Mouse (Mus musculus) stomach, embryonic 14.5 days (tissue): ENCODE data around the gene Det1. TPM values are rescaled to one million over a fixed set of nuclear protein-coding genes. Genes with fewer than 3 reads are reported as not detected.

Experiments used
- ATAC-seq: fragments of 200-750 bp; cut with Nextera tagmentation; 2 replicates; pipeline ENCODE4 v1.8.0; 2017; ENCODE audit warnings: low read depth, moderate TSS enrichment; ENCODE audit not compliant: insufficient number of reproducible peaks, insufficient read depth, low FRiP score
- H3K27ac ChIP-seq: fragments of 300-500 bp; sonication (generic); 2 replicates; pipeline ENCODE4 v1.5.1; 2014; ENCODE audit warnings: mild to moderate bottlenecking, low read length, moderate library complexity, mixed read lengths
- H3K27me3 ChIP-seq: fragments of 300-500 bp; sonication (generic); 2 replicates; pipeline ENCODE4 v1.6.1; 2014; ENCODE audit warnings: low read length, control low read depth, mixed read lengths; ENCODE audit not compliant: control insufficient read depth, insufficient read depth
- H3K36me3 ChIP-seq: fragments of 300-500 bp; sonication (generic); 2 replicates; pipeline ENCODE4 v1.6.1; 2014; ENCODE audit warnings: mild to moderate bottlenecking, control low read depth, low read length, moderate library complexity, mixed read lengths; ENCODE audit not compliant: control insufficient read depth, insufficient read depth
- H3K4me1 ChIP-seq: fragments of 300-500 bp; sonication (generic); 2 replicates; pipeline ENCODE4 v1.6.1; 2014; ENCODE audit warnings: low read length, control low read depth, mixed read lengths; ENCODE audit not compliant: control insufficient read depth, insufficient read depth
- H3K4me2 ChIP-seq: fragments of 300-500 bp; sonication (generic); replicated peaks from 2 replicates; pipeline ENCODE4 v1.6.1; 2014; ENCODE audit warnings: low read depth, low read length, control low read depth
- H3K4me3 ChIP-seq: fragments of 300-500 bp; sonication (generic); 2 replicates; pipeline ENCODE4 v1.5.1; 2014; ENCODE audit warnings: low read depth, low read length, control low read depth
- H3K9ac ChIP-seq: fragments of 300-500 bp; sonication (generic); replicated peaks from 2 replicates; pipeline ENCODE4 v1.6.1; 2014; ENCODE audit warnings: low read depth, mild to moderate bottlenecking, control low read depth, low read length, moderate library complexity, mixed read lengths
- H3K9me3 ChIP-seq: fragments of 300-500 bp; sonication (generic); 2 replicates; pipeline ENCODE4 v1.6.1; 2016; ENCODE audit warnings: low read depth, low read length, control low read depth; ENCODE audit not compliant: control insufficient read depth
- WGBS: fragments of 180-500 bp; shearing (Covaris S2); extraction: QIAGEN DNeasy Blood & Tissue Kit; methylation state at CpG from one replicate; pipeline ENCODE4 v1.1.7; 2014; 5-methylcytosine and 5-hydroxymethylcytosine counted together
- polyA plus RNA-seq: library from polyadenylated mRNA; unstranded; fragments of >200 nt; fragmentation: Nextera tagmentation; extraction: Ambion mirVana; gene quantifications from 2 replicates; pipeline ENCODE4 v1.2.1, GENCODE M21; 2014

Det1 gene
- polyA plus RNA-seq, 1 experiment from 2014 or later = 19.4 TPM

GRCm38 (mm10) chr7:78799730-78800496, 47.1 kb downstream of the Det1 start:
- Histone ChIP-seq H3K4me3 (no peak overlapping the region), H3K4me2 (no peak overlapping the region), H3K27ac (no peak overlapping the region), H3K9ac (no peak overlapping the region), H3K9me3 (no peaks in the 10 kb centered on the region), H3K27me3 (no peaks in the 10 kb centered on the region), H3K36me3 (no peaks in the 10 kb centered on the region), H3K4me1 (no peaks in the 10 kb centered on the region)
- WGBS = 78% methylated on average over 9 of the region's 9 CpGs
- ATAC-seq = no peak

GRCm38 (mm10) chr7:78797843-78798455, 49.1 kb downstream of the Det1 start:
- ATAC-seq = no peak
- Histone ChIP-seq H3K4me2 (no peak overlapping the region), H3K27ac (no peak overlapping the region), H3K4me1 (no peaks in the 10 kb centered on the region), H3K9ac (no peak overlapping the region), H3K27me3 (no peaks in the 10 kb centered on the region), H3K9me3 (no peaks in the 10 kb centered on the region), H3K4me3 (no peak overlapping the region), H3K36me3 (peaks cover 3% of the 10 kb centered on the region; the same call in 1 of the 2 replicates)
- 59% methylated on average over 8 of the region's 9 CpGs for WGBS

- H3K4me1 ChIP-seq = no peaks in the 10 kb centered on the region
- H3K9ac ChIP-seq = no peak overlapping the region
- H3K27ac ChIP-seq = no peak overlapping the region
- H3K9me3 ChIP-seq = no peaks in the 10 kb centered on the region
- ATAC-seq = no peak
- no peak overlapping the region for H3K4me3 ChIP-seq
- peaks cover 14% of the 10 kb centered on the region; the same call in 1 of the 2 replicates for H3K36me3 ChIP-seq
- H3K4me2 ChIP-seq = no peak overlapping the region
- no peaks in the 10 kb centered on the region for H3K27me3 ChIP-seq
- 88% methylated on average over 3 of the region's 3 CpGs for WGBS
Observed at GRCm38 (mm10) chr7:78796624-78797023, 50.4 kb downstream of the Det1 start.

- Histone ChIP-seq H3K9me3 (no peaks in the 10 kb centered on the region), H3K27ac (no peak overlapping the region), H3K4me1 (no peaks in the 10 kb centered on the region), H3K36me3 (peaks cover 25% of the 10 kb centered on the region), H3K4me3 (no peak overlapping the region), H3K9ac (no peak overlapping the region), H3K27me3 (no peaks in the 10 kb centered on the region), H3K4me2 (no peak overlapping the region)
- ATAC-seq = no peak
- 77% methylated on average over 6 of the region's 6 CpGs for WGBS
Observed at GRCm38 (mm10) chr7:78794571-78795092, 52.4 kb downstream of the Det1 start.

GRCm38 (mm10) chr7:78793895-78794570, 53.0 kb downstream of the Det1 start:
- H3K4me3 ChIP-seq = no peak overlapping the region
- no peak overlapping the region for H3K27ac ChIP-seq
- no peaks in the 10 kb centered on the region for H3K27me3 ChIP-seq
- WGBS = 81% methylated on average over 13 of the region's 13 CpGs
- no peak overlapping the region for H3K4me2 ChIP-seq
- H3K9ac ChIP-seq = no peak overlapping the region
- no peak for ATAC-seq
- no peaks in the 10 kb centered on the region for H3K9me3 ChIP-seq
- peaks cover 27% of the 10 kb centered on the region for H3K36me3 ChIP-seq
- H3K4me1 ChIP-seq = no peaks in the 10 kb centered on the region

GRCm38 (mm10) chr7:78791359-78792222, 55.5 kb downstream of the Det1 start:
- H3K36me3 ChIP-seq = peaks cover 28% of the 10 kb centered on the region

GRCm38 (mm10) chr7:78787793-78788380, 59.2 kb downstream of the Det1 start:
- 90% methylated on average over 12 of the region's 12 CpGs for WGBS
- Histone ChIP-seq H3K4me2 (no peak overlapping the region), H3K9ac (no peak overlapping the region), H3K36me3 (peaks cover 24% of the 10 kb centered on the region), H3K9me3 (no peaks in the 10 kb centered on the region), H3K27me3 (no peaks in the 10 kb centered on the region), H3K4me3 (no peak overlapping the region), H3K4me1 (0 out of 2 replicates have a peak, but pooled peaks cover 2% of the 10 kb centered on the region), H3K27ac (no peak overlapping the region)
- ATAC-seq = no peak

More at GRCm38 (mm10) chr7:78791359-78792222, 55.5 kb downstream of the Det1 start:
- peak; percentile 39 for ATAC-seq
- no peak overlapping the region for H3K4me3 ChIP-seq
- H3K9me3 ChIP-seq = no peaks in the 10 kb centered on the region
- no peaks in the 10 kb centered on the region for H3K27me3 ChIP-seq
- no peak overlapping the region for H3K9ac ChIP-seq
- no peak overlapping the region for H3K4me2 ChIP-seq
- H3K27ac ChIP-seq = no peak overlapping the region
- H3K4me1 ChIP-seq = no peaks in the 10 kb centered on the region
- WGBS = 83% methylated on average over 15 of the region's 15 CpGs
